Mouse (Mus musculus): ENCODE results near the gene Fam173a. TPM values are rescaled to one million over a fixed set of nuclear protein-coding genes. Genes with fewer than 3 reads are reported as not detected.
"Not testable (repeated sequence)": the region's sequence is repeated elsewhere in the genome, so short reads cannot be mapped to it uniquely, and the experiment has no call there.

Fam173a gene
- polyA plus RNA-seq, 1 experiment, result 114 TPM

- DNase-seq, result no peak
- TF ChIP-seq CTCF (IDR thresholded peaks at IDR 0.05; ENCODE audit: insufficient read depth, low read length), result no peak
- TF ChIP-seq POLR2A (IDR thresholded peaks at IDR 0.05; ENCODE audit: borderline replicate concordance, extremely low read depth, low read depth, low read length), result no peak
- H3K4me1 ChIP-seq (ENCODE audit: control insufficient read depth, insufficient read depth, low read length), result no peaks in the 10 kb centered on the region
- no peak overlapping the region for H3K4me3 ChIP-seq (replicated peaks; ENCODE audit: extremely low read depth, low read depth, low read length)
- WGBS, result 71% methylated on average over 4 of the region's 4 CpGs
Measured at GRCm38 (mm10) chr17:25755086-25755485, 37.6 kb downstream of the Fam173a start.

DNA sequence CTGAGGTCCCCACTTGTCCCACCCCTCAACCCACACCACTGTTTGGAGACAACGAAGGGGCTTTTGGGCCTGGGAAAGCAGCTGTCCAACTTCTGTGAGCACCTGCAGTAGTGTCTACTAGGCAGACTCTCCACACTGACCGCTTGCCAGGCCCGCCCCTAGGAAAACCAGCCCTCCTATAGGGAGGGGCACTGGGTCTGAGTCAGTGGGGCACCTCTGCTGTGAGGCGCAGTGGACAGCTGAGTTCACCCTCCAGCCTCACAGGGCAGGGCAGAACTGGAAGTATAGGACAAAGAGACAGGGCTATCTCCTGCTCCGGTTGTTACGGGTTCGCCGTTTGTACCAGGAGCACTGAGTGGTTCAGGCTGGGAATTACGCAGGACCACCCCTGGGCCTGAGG lies 38.5 kb downstream of the Fam173a start, which contains the start of gene Msln:
TSS of gene Msln (minus strand) at position 138 of the 400 bp plus-strand sequence.
- Histone ChIP-seq H3K4me1 (ENCODE audit: control insufficient read depth, insufficient read depth, low read length) (no peaks in the 10 kb centered on the region), H3K4me3 (replicated peaks; ENCODE audit: extremely low read depth, low read depth, low read length) (no peak within 1 kb of the TSS)
- WGBS, result 71% methylated on average over 9 of the region's 9 CpGs
- TF ChIP-seq POLR2A (IDR thresholded peaks at IDR 0.05; ENCODE audit: borderline replicate concordance, extremely low read depth, low read depth, low read length) (no peak), CTCF (IDR thresholded peaks at IDR 0.05; ENCODE audit: insufficient read depth, low read length) (no peak)
- DNase-seq, result no peak

GRCm38 (mm10) chr17:25751446-25751845 lies 41.3 kb downstream of the Fam173a start:
- Histone ChIP-seq H3K4me3 (replicated peaks; ENCODE audit: extremely low read depth, low read depth, low read length) (no peak overlapping the region), H3K4me1 (ENCODE audit: control insufficient read depth, insufficient read depth, low read length) (no peaks in the 10 kb centered on the region)
- WGBS, result 15% methylated on average over 5 of the region's 5 CpGs
- no peak for DNase-seq
- TF ChIP-seq POLR2A (IDR thresholded peaks at IDR 0.05; ENCODE audit: borderline replicate concordance, extremely low read depth, low read depth, low read length) (no peak), CTCF (IDR thresholded peaks at IDR 0.05; ENCODE audit: insufficient read depth, low read length) (no peak)

- Histone ChIP-seq H3K4me3 (replicated peaks; ENCODE audit: extremely low read depth, low read depth, low read length) (no peak overlapping the region), H3K4me1 (ENCODE audit: control insufficient read depth, insufficient read depth, low read length) (no peaks in the 10 kb centered on the region)
- TF ChIP-seq POLR2A (IDR thresholded peaks at IDR 0.05; ENCODE audit: borderline replicate concordance, extremely low read depth, low read depth, low read length) (no peak), CTCF (IDR thresholded peaks at IDR 0.05; ENCODE audit: insufficient read depth, low read length) (no peak)
- no peak for DNase-seq
- 72% methylated on average over 6 of the region's 6 CpGs for WGBS
Measured at GRCm38 (mm10) chr17:25749314-25749713, 43.4 kb downstream of the Fam173a start.

DNA sequence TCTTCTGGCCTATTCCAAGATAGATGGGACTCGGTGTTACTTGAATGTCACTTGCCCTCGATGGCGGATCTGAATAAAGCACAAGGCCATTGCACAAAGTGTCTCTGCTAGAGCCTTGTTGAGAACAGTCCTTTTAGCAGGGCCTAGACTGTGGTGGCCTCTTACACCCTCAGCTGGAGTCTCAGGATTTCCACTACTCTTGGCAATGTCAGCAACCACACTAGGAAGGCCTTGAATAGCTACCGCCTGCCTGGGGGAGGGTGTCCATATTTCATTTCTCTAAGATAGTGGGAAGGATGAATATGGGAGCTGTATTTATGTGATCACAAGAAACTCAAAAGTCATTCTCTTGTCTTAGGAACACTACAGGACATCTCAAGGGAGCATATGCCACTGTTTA lies 44.5 kb downstream of the Fam173a start:
- no peak for TF ChIP-seq POLR2A (IDR thresholded peaks at IDR 0.05; ENCODE audit: borderline replicate concordance, extremely low read depth, low read depth, low read length)
- TF ChIP-seq CTCF (IDR thresholded peaks at IDR 0.05; ENCODE audit: insufficient read depth, low read length), result no peak
- WGBS, result 82% methylated on average over 4 of the region's 4 CpGs
- no peak for DNase-seq

GRCm38 (mm10) chr17:25744311-25744710 lies 48.4 kb downstream of the Fam173a start:
- Histone ChIP-seq H3K4me1 (ENCODE audit: control insufficient read depth, insufficient read depth, low read length) (no peaks in the 10 kb centered on the region), H3K4me3 (replicated peaks; ENCODE audit: extremely low read depth, low read depth, low read length) (no peak overlapping the region)
- no peak for DNase-seq
- TF ChIP-seq CTCF (IDR thresholded peaks at IDR 0.05; ENCODE audit: insufficient read depth, low read length), result no peak
- no peak for TF ChIP-seq POLR2A (IDR thresholded peaks at IDR 0.05; ENCODE audit: borderline replicate concordance, extremely low read depth, low read depth, low read length)
- 64% methylated on average over 10 of the region's 10 CpGs for WGBS

More for the DNA sequence above, 44.5 kb downstream of the Fam173a start:
- no peak overlapping the region for H3K4me3 ChIP-seq (replicated peaks; ENCODE audit: extremely low read depth, low read depth, low read length)
- H3K4me1 ChIP-seq (ENCODE audit: control insufficient read depth, insufficient read depth, low read length), result no peaks in the 10 kb centered on the region

DNA sequence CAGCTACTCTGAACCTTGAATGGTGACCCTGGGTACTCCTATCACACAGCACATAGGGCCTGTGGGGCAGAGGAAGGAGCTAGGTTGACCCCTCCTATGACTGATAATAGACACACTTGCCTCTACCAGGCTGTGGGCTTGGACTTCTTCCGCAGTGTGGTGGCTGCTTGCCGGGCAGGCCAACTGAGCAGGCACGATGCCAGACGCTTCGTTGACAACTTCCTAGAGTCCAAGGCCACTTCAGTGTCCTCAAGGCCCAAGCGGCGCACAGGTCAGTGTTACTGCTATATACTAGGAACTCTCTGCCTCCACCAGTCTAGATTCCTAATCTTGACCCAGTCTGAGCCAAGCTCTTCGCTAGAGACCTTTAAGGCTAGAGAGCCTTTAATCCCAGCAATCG lies 48.9 kb downstream of the Fam173a start:
- no peak overlapping the region for H3K4me3 ChIP-seq (replicated peaks; ENCODE audit: extremely low read depth, low read depth, low read length)
- no peaks in the 10 kb centered on the region for H3K4me1 ChIP-seq (ENCODE audit: control insufficient read depth, insufficient read depth, low read length)
- TF ChIP-seq POLR2A (IDR thresholded peaks at IDR 0.05; ENCODE audit: borderline replicate concordance, extremely low read depth, low read depth, low read length) (no peak), CTCF (IDR thresholded peaks at IDR 0.05; ENCODE audit: insufficient read depth, low read length) (no peak)
- WGBS, result 66% methylated on average over 9 of the region's 9 CpGs
- no peak for DNase-seq

GRCm38 (mm10) chr17:25741471-25741870 lies 51.2 kb downstream of the Fam173a start:
- not testable (repeated sequence) for H3K4me3 ChIP-seq (replicated peaks; ENCODE audit: extremely low read depth, low read depth, low read length); H3K4me1 ChIP-seq (ENCODE audit: control insufficient read depth, insufficient read depth, low read length); DNase-seq
- WGBS, result 66% methylated on average over 12 of the region's 12 CpGs

Other genes starting within 250 kb of the Fam173a start
- gene Sox8, start 222.2 kb downstream of the Fam173a start, polyA plus RNA-seq (2012; rRNA removed), result 0.49 and 0.62 TPM in 2 replicates
- gene Lmf1, start 213.8 kb downstream of the Fam173a start, polyA plus RNA-seq (2012; rRNA removed), result 15.8 and 22.4 TPM in 2 replicates
- 0.36 TPM in 1 of 2 replicates, not detected in the other for gene Gng13, start 75.7 kb downstream of the Fam173a start, polyA plus RNA-seq (2012; rRNA removed)
- gene Chtf18, start 65.5 kb downstream of the Fam173a start, polyA plus RNA-seq (2012; rRNA removed), result 3.0 and 4.2 TPM in 2 replicates
- gene Rpusd1, start 65.2 kb downstream of the Fam173a start, polyA plus RNA-seq (2012; rRNA removed), result 40.1 and 45.0 TPM in 2 replicates
- gene Mslnl, start 56.9 kb downstream of the Fam173a start, polyA plus RNA-seq (2012; rRNA removed), result 0.23 and 0.25 TPM in 2 replicates
- gene Msln, start 38.5 kb downstream of the Fam173a start, polyA plus RNA-seq (2012; rRNA removed), result 71.2 and 78.4 TPM in 2 replicates
- 13.1 and 20.1 TPM in 2 replicates for gene Narfl, start 19.1 kb downstream of the Fam173a start, polyA plus RNA-seq (2012; rRNA removed)
- gene Haghl, start 7.2 kb downstream of the Fam173a start, polyA plus RNA-seq (2012; rRNA removed), result 48.9 and 56.2 TPM in 2 replicates
- gene Ccdc78, start 6.3 kb downstream of the Fam173a start, polyA plus RNA-seq (2012; rRNA removed), result 14.0 and 15.6 TPM in 2 replicates
- gene AC134908.4, start 2.8 kb upstream of the Fam173a start, polyA plus RNA-seq (2012; rRNA removed), result 0.41 TPM in 1 of 2 replicates, not detected in the other
- gene Metrn, start 4.2 kb upstream of the Fam173a start, polyA plus RNA-seq (2012; rRNA removed), result 40.3 and 44.9 TPM in 2 replicates
- gene Fbxl16, start 16.2 kb upstream of the Fam173a start, polyA plus RNA-seq (2012; rRNA removed), result 4.0 and 5.0 TPM in 2 replicates
- gene Wdr24, start 30.7 kb upstream of the Fam173a start, polyA plus RNA-seq (2012; rRNA removed), result 29.4 and 34.3 TPM in 2 replicates
- gene Jmjd8, start 36.0 kb upstream of the Fam173a start, polyA plus RNA-seq (2012; rRNA removed), result 55.1 and 65.2 TPM in 2 replicates
- 131 and 160 TPM in 2 replicates for gene Stub1, start 40.5 kb upstream of the Fam173a start, polyA plus RNA-seq (2012; rRNA removed)
- 9.1 and 14.1 TPM in 2 replicates for gene Rhbdl1, start 44.4 kb upstream of the Fam173a start, polyA plus RNA-seq (2012; rRNA removed)
- 29.1 and 36.2 TPM in 2 replicates for gene Gm20683, start 48.9 kb upstream of the Fam173a start, polyA plus RNA-seq (2012; rRNA removed)
- 59.6 and 61.2 TPM in 2 replicates for gene Rhot2, start 52.0 kb upstream of the Fam173a start, polyA plus RNA-seq (2012; rRNA removed)
- 35.7 and 40.3 TPM in 2 replicates for gene Wdr90, start 68.6 kb upstream of the Fam173a start, polyA plus RNA-seq (2012; rRNA removed)
- gene Mcrip2, start 75.9 kb upstream of the Fam173a start, polyA plus RNA-seq (2012; rRNA removed), result 22.7 and 31.1 TPM in 2 replicates
- gene Mettl26, start 82.2 kb upstream of the Fam173a start, polyA plus RNA-seq (2012; rRNA removed), result 78.1 and 103 TPM in 2 replicates
- gene Wfikkn1, start 88.0 kb upstream of the Fam173a start, polyA plus RNA-seq (2012; rRNA removed), result 1.0 and 1.4 TPM in 2 replicates
- gene Rab40c, start 126.8 kb upstream of the Fam173a start, polyA plus RNA-seq (2012; rRNA removed), result 40.2 and 62.6 TPM in 2 replicates
- gene Pigq, start 152.0 kb upstream of the Fam173a start, polyA plus RNA-seq (2012; rRNA removed), result 107 and 131 TPM in 2 replicates
- gene Nhlrc4, start 152.1 kb upstream of the Fam173a start, polyA plus RNA-seq (2012; rRNA removed), result 24.4 and 37.5 TPM in 2 replicates
- not detected in 2 replicates for gene A930017K11Rik, start 159.7 kb upstream of the Fam173a start, polyA plus RNA-seq (2012; rRNA removed)
- gene Capn15, start 192.9 kb upstream of the Fam173a start, polyA plus RNA-seq (2012; rRNA removed), result 45.9 and 49.7 TPM in 2 replicates